Mouse (Mus musculus) embryonic facial prominence, embryonic 13.5 days (tissue): ENCODE data around the gene Stat6. TPM values are rescaled to one million over a fixed set of nuclear protein-coding genes. Genes with fewer than 3 reads are reported as not detected.
"Not testable (repeated sequence)": the region's sequence is repeated elsewhere in the genome, so short reads cannot be mapped to it uniquely, and the experiment has no call there.

Experiments used
- ATAC-seq: fragments of 200-750 bp; cut with Nextera tagmentation; 2 replicates; pipeline ENCODE4 v1.8.0; 2017; ENCODE audit warnings: low read depth; ENCODE audit not compliant: insufficient number of reproducible peaks, insufficient read depth, low FRiP score, low TSS enrichment
- H3K27ac ChIP-seq: fragments of 300-500 bp; sonication (generic); 2 replicates; pipeline ENCODE4 v1.5.1; 2015; ENCODE audit warnings: moderate library complexity, mild to moderate bottlenecking, inconsistent platforms
- H3K27me3 ChIP-seq: fragments of 300-500 bp; sonication (generic); 2 replicates; pipeline ENCODE4 v1.6.1; 2015; ENCODE audit warnings: mild to moderate bottlenecking, inconsistent platforms
- H3K36me3 ChIP-seq: fragments of 300-500 bp; sonication (generic); 2 replicates; pipeline ENCODE4 v1.6.1; 2015; ENCODE audit warnings: mild to moderate bottlenecking, inconsistent platforms
- H3K4me1 ChIP-seq: fragments of 300-500 bp; sonication (generic); 2 replicates; pipeline ENCODE4 v1.6.1; 2015; ENCODE audit warnings: inconsistent platforms
- H3K4me2 ChIP-seq: fragments of 300-500 bp; sonication (generic); 2 replicates; pipeline ENCODE4 v1.6.1; 2015; ENCODE audit warnings: moderate library complexity, mild to moderate bottlenecking, inconsistent platforms
- H3K4me3 ChIP-seq: fragments of 300-500 bp; sonication (generic); 2 replicates; pipeline ENCODE4 v1.5.1; 2015; ENCODE audit warnings: mild to moderate bottlenecking, inconsistent platforms
- H3K9ac ChIP-seq: fragments of 300-500 bp; sonication (generic); 2 replicates; pipeline ENCODE4 v1.6.1; 2015; ENCODE audit warnings: mild to moderate bottlenecking, inconsistent platforms
- H3K9me3 ChIP-seq: fragments of 300-500 bp; sonication (generic); 2 replicates; pipeline ENCODE4 v1.6.1; 2016; ENCODE audit warnings: inconsistent platforms
- WGBS: fragments of 180-500 bp; shearing (Covaris S2); methylation state at CpG from one replicate; pipeline ENCODE4 v1.1.7; 2015; ENCODE audit warnings: mixed read lengths; 5-methylcytosine and 5-hydroxymethylcytosine counted together
- polyA plus RNA-seq: library from polyadenylated mRNA; unstranded; fragments of >200 nt; fragmentation: Nextera tagmentation; extraction: Ambion mirVana; gene quantifications from 2 replicates; pipeline ENCODE4 v1.2.1, GENCODE M21; 2015

Stat6 gene
- polyA plus RNA-seq, 1 experiment from 2014 or later = 21.1 TPM

DNA sequence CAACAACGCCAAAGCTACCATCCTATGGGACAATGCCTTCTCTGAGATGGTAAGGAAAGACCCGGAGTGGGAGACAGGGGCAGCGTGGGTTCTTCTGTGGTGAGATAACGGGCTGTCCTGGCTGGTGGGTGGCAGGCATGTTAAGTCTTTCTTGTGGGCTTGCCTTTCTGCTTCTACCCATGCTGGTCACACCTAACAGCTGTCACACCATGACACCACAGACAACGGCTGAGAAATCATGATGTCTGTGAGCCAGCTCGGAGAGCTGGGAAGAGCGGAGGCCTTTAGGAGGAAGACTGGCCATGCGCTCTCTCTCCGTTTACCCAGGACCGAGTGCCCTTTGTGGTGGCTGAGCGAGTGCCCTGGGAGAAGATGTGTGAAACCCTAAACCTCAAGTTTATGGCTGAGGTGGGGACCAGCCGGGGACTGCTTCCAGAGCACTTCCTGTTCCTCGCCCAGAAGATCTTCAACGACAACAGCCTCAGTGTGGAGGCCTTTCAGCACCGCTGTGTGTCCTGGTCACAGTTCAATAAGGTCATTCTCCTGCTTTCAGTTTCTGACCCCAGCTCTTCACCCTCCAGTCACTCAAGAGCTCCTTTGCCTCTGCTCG lies 12.3 kb downstream of the Stat6 start:
- H3K27ac ChIP-seq = no peak overlapping the region
- no peak overlapping the region for H3K4me3 ChIP-seq
- peaks cover 21% of the 10 kb centered on the region for H3K4me1 ChIP-seq
- no peaks in the 10 kb centered on the region for H3K27me3 ChIP-seq
- no peak overlapping the region for H3K4me2 ChIP-seq
- H3K9me3 ChIP-seq = no peaks in the 10 kb centered on the region
- H3K36me3 ChIP-seq = peaks cover 66% of the 10 kb centered on the region
- no peak overlapping the region for H3K9ac ChIP-seq
- WGBS = 66% methylated on average over 16 of the region's 16 CpGs
- no peak for ATAC-seq

DNA sequence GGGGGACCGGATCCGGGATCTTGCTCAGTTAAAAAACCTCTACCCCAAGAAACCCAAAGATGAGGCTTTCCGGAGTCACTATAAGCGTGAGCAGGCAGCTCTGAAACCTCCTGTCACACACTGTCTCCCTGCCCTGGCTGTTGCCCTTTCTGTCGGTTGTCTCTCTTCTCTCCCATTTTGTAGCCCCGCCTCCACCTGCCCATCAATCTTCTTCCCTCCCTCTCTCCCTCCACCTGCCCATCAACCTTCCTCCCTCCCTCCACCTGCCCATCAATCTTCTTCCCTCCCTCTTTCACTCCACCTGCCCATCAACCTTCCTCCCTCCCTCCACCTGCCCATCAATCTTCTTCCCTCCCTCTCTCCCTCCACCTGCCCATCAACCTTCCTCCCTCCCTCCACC lies 14.8 kb downstream of the Stat6 start:
- not testable (repeated sequence) for H3K27me3 ChIP-seq, H3K9ac ChIP-seq, H3K9me3 ChIP-seq, H3K27ac ChIP-seq, ATAC-seq, H3K4me3 ChIP-seq, H3K4me2 ChIP-seq
- Histone ChIP-seq H3K4me1 (peaks cover 40% of the 10 kb centered on the region), H3K36me3 (peaks cover 70% of the 10 kb centered on the region)
- 48% methylated on average over 6 of the region's 6 CpGs for WGBS

DNA sequence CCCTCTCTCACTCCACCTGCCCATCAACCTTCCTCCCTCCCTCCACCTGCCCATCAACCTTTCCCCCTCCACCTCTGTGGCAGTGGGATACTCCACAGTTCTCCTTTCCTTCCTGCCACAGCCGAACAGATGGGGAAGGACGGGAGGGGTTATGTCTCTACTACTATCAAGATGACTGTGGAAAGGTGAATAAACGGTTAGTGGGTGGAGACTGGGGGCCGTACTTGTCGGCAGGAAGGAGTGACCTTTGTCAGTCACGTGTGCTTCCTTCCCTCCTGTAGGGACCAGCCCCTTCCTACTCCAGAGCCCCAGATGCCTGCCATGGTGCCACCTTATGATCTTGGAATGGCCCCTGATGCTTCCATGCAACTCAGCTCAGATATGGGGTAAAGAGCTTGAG lies 15.3 kb downstream of the Stat6 start:
- Histone ChIP-seq H3K9me3 (no peaks in the 10 kb centered on the region), H3K27ac (peak overlapping the region; percentile 39; the same call in 1 of the 2 replicates), H3K27me3 (no peaks in the 10 kb centered on the region), H3K36me3 (peaks cover 70% of the 10 kb centered on the region), H3K9ac (no peak overlapping the region), H3K4me3 (no peak overlapping the region), H3K4me2 (peak overlapping the region; percentile 5; the same call in 1 of the 2 replicates), H3K4me1 (peaks cover 40% of the 10 kb centered on the region)
- no peak for ATAC-seq
- 10% methylated on average over 6 of the region's 6 CpGs for WGBS

DNA sequence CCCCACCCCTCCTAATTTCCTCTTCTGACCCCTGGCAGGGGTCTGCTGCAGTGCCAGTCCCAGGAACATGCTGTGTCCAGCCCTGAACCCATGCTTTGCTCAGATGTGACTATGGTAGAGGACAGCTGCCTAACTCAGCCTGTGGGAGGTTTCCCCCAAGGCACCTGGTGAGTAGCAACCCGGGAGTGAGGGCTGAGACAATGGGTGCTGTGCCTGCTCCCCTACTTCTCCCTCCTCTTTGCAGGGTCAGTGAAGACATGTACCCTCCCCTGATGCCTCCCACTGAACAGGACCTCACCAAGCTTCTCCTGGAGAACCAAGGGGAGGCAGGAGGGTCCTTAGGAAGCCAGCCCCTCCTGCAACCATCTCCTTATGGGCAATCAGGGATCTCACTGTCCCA lies 16.8 kb downstream of the Stat6 start:
- H3K9ac ChIP-seq = no peak overlapping the region
- ATAC-seq = no peak
- no peak overlapping the region for H3K27ac ChIP-seq
- no peaks in the 10 kb centered on the region for H3K9me3 ChIP-seq
- H3K27me3 ChIP-seq = no peaks in the 10 kb centered on the region
- no peak overlapping the region for H3K4me2 ChIP-seq
- H3K36me3 ChIP-seq = peaks cover 72% of the 10 kb centered on the region
- WGBS = 56% methylated on average over 1 of the region's 1 CpGs
- peaks cover 50% of the 10 kb centered on the region for H3K4me1 ChIP-seq
- H3K4me3 ChIP-seq = no peak overlapping the region

DNA sequence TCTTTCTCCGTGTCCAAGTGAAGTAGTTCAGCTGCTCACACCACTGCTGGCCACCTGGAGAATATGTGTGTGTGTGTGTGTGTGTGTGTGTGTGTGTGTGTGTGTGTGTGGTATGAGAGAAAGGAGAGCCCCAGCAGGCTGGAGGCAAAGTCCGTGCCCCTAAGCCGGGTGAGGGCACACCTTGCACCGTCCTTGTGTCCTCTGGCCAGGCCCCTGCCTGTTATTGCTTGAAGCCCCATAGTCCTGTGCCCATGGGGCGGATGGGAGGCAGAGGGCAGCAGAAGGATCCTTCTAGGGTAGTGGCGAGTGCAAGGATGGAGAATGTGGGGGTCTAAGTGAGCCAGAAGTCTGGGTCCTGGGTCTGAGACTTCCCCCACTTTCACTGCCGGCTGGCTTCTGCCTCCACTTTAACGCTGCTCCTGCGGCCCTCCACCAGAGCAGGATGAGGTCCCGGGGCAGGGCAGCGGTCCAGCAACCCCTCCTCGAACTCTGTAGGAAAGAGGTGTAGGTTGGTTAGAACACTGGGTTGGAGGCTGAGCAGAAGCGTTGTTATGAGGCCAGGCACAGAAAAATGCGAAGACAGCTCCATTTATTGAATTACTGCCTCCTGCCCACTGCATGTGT lies 18.6 kb downstream of the Stat6 start:
- peaks cover 59% of the 10 kb centered on the region for H3K36me3 ChIP-seq
- no peak for ATAC-seq
- 28% methylated on average over 14 of the region's 14 CpGs for WGBS
- H3K4me1 ChIP-seq = peaks cover 63% of the 10 kb centered on the region
- H3K4me2 ChIP-seq = peak overlapping the region; percentile 90
- peak overlapping the region; percentile 86 for H3K27ac ChIP-seq
- no peaks in the 10 kb centered on the region for H3K27me3 ChIP-seq
- H3K9ac ChIP-seq = peak overlapping the region; percentile 55
- H3K4me3 ChIP-seq = peak overlapping the region; percentile 87
- H3K9me3 ChIP-seq = no peaks in the 10 kb centered on the region

DNA sequence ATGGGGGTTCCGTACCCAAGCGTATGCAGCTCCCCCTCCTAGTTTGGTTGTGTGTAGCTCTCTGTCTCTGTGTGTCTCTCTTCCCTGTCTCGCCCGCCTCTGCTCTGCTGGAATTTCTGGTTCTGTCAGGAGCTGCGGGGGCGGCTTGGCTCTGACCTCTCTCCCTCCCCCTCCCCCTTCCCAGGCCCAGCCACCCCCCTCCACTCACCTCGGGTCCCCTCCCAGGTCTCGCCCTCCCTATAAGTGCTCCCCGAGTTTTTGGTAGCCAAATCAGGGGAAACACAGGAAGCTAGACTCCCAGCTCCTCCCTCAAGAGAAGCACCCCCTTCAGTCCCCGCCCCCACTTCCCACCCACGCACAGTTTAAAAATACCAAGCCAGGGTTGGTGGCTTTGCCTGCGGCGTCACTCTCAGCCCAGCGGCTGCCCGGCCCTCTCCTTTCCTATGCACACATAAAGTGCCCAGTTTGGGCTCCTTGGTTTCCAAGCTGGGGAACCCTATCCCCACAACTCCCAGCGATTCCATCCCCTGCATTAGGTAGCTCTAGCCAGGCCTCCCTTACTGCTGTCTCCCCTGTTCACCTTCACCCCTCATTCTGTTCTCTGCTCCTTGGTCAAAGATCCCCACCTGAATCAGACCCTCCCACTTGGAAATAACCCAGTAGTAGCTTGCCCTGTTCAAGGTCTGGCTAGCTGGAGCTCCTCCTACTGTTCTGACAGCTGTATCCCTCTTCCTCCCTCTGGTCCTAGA lies 19.3 kb downstream of the Stat6 start:
- H3K27ac ChIP-seq = peak overlapping the region; percentile 86
- WGBS = 8% methylated on average over 16 of the region's 16 CpGs
- no peaks in the 10 kb centered on the region for H3K27me3 ChIP-seq
- peak overlapping the region; percentile 62 for H3K9ac ChIP-seq
- H3K4me2 ChIP-seq = peak overlapping the region; percentile 90
- peak; percentile 23; the same call in 1 of the 2 replicates for ATAC-seq
- H3K9me3 ChIP-seq = no peaks in the 10 kb centered on the region
- peaks cover 55% of the 10 kb centered on the region for H3K36me3 ChIP-seq
- peaks cover 63% of the 10 kb centered on the region for H3K4me1 ChIP-seq
- peak overlapping the region; percentile 87 for H3K4me3 ChIP-seq

DNA sequence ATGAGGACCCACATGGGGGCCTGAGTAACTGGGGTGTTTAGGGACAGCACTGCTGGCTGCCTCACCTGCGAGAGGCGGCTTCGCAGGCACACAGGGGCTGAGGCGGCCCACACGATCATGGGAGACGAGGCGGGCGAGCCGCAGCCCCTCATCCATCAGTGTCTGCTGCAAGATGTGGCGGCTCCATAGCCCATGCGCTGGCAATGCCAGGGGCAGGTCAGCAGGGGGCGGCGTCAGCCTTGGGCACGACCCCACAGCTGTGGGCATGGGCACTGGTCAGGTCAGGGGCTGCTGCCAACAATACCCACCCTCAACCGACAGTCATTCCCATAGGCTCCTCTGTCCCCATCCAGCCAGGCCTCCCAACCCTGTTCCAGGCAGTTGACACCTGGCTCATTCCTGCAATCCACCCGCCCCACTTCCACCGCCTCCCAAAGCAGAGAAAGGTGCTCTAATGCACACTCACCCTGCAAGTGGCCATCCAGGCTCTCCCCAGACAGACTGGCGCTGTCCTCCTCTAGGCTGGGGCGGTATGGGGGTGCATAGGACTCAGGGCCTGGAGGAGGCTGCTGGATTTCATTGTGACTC lies 20.0 kb downstream of the Stat6 start:
- Histone ChIP-seq H3K27me3 (no peaks in the 10 kb centered on the region), H3K4me1 (peaks cover 65% of the 10 kb centered on the region), H3K9me3 (no peaks in the 10 kb centered on the region), H3K27ac (peak overlapping the region; percentile 86), H3K9ac (peak overlapping the region; percentile 62), H3K36me3 (peaks cover 53% of the 10 kb centered on the region), H3K4me2 (peak overlapping the region; percentile 90), H3K4me3 (peak overlapping the region; percentile 87)
- 28% methylated on average over 19 of the region's 19 CpGs for WGBS
- no peak for ATAC-seq

DNA sequence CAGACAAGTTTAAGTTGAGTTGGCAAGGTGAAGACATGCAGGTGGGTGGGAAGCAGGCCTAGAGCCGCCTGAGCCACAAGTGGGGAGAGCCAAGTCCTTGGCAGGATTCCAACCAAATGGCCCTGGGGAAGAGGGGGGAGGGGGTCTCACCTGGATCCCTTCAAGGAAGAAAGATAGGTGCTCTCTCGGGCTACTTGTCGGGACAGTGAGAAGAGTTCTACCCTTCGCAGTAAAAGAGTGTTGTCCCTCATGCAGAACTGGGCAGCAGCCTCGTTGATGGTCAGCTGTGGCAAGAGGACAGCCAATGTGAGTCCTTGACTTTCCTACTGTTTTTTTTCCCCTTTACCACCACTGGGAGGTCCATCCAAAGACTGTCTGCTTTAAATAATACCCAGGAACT lies 20.8 kb downstream of the Stat6 start:
- peak overlapping the region; percentile 94; the same call in 1 of the 2 replicates for H3K9ac ChIP-seq
- WGBS = 20% methylated on average over 5 of the region's 5 CpGs

DNA sequence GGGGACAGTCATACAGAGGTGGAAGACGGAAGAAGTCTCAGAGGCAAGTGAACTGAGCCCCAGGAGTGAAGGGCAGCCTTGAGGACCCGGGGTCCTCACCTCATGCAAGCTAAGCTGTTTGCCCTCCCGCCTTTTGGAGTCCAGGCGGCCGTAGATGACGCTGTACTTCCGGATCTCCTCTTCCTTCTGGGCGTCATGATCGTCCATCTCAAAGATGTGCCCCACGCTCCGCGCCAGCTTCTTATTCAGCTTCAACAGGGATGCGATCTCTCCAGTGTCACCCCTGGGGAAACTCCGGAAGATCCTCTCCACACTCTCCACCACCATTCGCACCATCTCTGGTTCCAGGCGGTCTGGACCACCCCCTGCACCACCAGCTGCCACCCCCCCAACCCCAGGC lies 21.4 kb downstream of the Stat6 start:
- ATAC-seq = no peak
- WGBS = 28% methylated on average over 16 of the region's 16 CpGs
- H3K36me3 ChIP-seq = peaks cover 53% of the 10 kb centered on the region
- peaks cover 63% of the 10 kb centered on the region for H3K4me1 ChIP-seq
- H3K27ac ChIP-seq = peak overlapping the region; percentile 86; the same call in 1 of the 2 replicates
- H3K4me3 ChIP-seq = peak overlapping the region; percentile 87
- no peaks in the 10 kb centered on the region for H3K27me3 ChIP-seq
- peak overlapping the region; percentile 94 for H3K9ac ChIP-seq
- peak overlapping the region; percentile 90 for H3K4me2 ChIP-seq
- H3K9me3 ChIP-seq = no peaks in the 10 kb centered on the region

More for the DNA sequence above, 20.8 kb downstream of the Stat6 start:
- H3K27ac ChIP-seq = peak overlapping the region; percentile 86
- ATAC-seq = no peak
- H3K4me3 ChIP-seq = peak overlapping the region; percentile 87
- H3K27me3 ChIP-seq = no peaks in the 10 kb centered on the region
- no peaks in the 10 kb centered on the region for H3K9me3 ChIP-seq
- H3K36me3 ChIP-seq = peaks cover 53% of the 10 kb centered on the region
- H3K4me2 ChIP-seq = peak overlapping the region; percentile 90
- H3K4me1 ChIP-seq = peaks cover 58% of the 10 kb centered on the region

DNA sequence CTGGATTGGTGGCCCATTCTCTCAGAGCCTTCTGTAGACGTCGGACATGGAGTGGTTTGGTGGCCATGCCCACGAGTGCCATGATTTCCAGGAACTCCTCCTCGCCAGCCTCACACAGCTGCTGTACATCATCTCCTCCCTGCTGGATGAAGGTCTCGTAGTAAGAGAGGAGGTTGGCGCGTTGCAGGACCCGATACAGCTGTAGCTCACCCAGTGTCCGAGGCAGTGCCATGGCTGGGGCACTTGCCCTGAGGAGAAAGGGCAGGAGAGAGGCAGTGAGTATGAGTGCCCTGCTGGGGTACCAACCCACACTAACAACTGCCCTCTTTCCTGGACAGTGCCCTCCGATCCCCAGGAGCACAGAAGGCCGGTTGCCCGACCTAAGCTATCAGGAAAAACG lies 22.1 kb downstream of the Stat6 start:
- Histone ChIP-seq H3K4me1 (peaks cover 68% of the 10 kb centered on the region), H3K4me2 (peak overlapping the region; percentile 90), H3K4me3 (peak overlapping the region; percentile 87), H3K36me3 (peaks cover 48% of the 10 kb centered on the region), H3K27ac (peak overlapping the region; percentile 86; the same call in 1 of the 2 replicates), H3K27me3 (no peaks in the 10 kb centered on the region), H3K9ac (peak overlapping the region; percentile 94), H3K9me3 (no peaks in the 10 kb centered on the region)
- ATAC-seq = no peak
- 27% methylated on average over 13 of the region's 13 CpGs for WGBS

DNA sequence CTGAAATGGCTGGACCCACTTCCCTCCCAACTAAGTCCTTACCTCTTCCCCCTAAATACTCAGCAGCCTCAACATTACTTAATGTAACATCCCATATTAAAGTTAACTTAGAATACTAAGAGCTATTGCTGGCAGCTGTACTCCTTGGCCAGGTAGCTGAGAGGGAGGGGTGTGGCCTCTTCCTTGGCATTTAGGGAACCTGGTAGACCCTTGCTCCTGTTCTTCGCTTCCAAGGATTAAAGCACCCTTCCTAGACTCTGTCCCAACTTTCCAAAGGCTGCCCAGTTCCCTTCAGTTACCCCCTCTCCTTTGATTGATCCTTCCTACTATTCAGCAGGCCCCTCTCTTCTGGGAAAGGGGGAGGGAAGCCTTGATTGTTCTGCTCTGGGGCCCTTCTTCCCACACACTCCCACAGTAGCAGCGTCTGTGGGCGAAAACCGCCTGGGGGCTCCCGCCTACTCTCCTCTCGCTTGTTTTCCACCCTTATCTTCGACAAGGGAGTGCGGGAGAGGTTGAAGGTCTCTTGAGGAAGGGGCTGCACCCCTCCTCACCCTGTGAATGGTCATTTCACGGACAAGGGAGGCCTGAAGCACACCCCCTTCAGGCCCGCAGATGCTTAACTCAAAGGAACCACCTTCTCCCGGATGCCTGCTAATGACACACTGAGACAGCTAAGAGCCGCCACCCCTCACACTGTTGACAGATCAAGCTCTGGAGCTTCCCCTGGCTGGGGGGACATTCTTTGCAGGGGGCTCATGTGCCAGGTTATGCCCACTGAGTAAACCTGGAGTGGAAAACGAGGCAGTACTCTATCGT lies 22.8 kb downstream of the Stat6 start:
- peak overlapping the region; percentile 100 for H3K27ac ChIP-seq
- no peak for ATAC-seq

More for the DNA sequence above, 22.8 kb downstream of the Stat6 start:
- H3K9ac ChIP-seq = peak overlapping the region; percentile 94
- 3% methylated on average over 14 of the region's 14 CpGs for WGBS
- no peaks in the 10 kb centered on the region for H3K9me3 ChIP-seq
- peak overlapping the region; percentile 90 for H3K4me2 ChIP-seq
- H3K36me3 ChIP-seq = peaks cover 41% of the 10 kb centered on the region
- H3K4me3 ChIP-seq = peak overlapping the region; percentile 87
- no peaks in the 10 kb centered on the region for H3K27me3 ChIP-seq
- H3K4me1 ChIP-seq = peaks cover 66% of the 10 kb centered on the region
